8 mouse cellular contexts compared by ENCODE assay signal in the genomic region with DNA sequence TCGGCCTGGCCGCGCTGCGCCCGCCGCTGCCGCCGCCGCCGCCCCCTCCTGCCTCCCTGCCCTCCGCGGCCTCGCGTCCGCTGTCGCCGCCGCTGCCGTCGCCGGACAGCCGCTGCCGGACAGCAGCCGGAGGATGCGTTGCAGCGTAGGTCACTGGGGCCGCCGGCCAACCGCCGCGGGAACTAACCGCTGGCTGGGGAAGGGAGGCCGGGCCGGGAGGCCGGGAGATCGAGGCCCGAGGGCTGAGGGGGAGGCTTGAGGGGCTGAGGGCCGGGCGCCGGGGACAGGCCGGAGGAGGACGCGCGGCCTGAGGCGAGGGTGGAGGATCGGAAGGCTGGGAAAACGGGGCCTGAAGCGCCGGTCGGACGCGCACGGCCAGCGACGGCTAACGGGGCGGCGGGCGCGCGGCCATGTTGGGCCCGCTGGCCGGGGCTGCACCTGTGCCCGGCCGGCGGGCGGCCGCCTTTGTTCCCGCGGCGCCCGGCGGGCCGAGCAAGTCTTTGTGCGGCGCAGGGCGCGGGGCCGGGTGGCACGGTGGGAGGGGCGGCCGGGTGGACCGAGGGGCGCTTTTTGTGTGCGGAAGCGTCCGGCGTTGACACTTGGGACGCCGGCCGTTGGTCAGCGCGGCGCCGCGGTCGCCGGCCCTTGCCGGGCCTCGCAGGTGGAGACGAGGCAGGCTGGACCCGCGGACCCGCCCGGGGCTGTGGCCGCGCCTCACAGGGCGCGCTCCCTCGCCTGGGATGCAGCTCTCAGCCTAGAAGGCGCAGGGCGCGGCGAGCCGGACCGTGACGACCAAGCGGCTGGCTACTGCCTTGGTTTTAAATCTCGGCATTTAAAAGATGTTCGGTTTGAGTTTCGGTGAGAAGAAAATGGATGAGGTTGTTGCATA. TPM values are rescaled to one million over a fixed set of nuclear protein-coding genes. Genes with fewer than 3 reads are reported as not detected.
DNase-seq lines count a peak whose midpoint lies in the region; ATAC-seq and TF ChIP-seq lines count a peak whose summit lies in the region.

No protein-coding gene starts in this region.

- TF ChIP-seq CTCF in gastrocnemius, adult 2 months (IDR thresholded peaks at IDR 0.05): no peak
- no peak for TF ChIP-seq CTCF in spleen, adult 2 months (IDR thresholded peaks at IDR 0.05; ENCODE audit: extremely low read depth, insufficient read depth, insufficient read length, insufficient replicate concordance)

- peak overlapping the region; percentile 99 for H3K4me3 ChIP-seq in gastrocnemius, adult 2 months
- H3K4me3 ChIP-seq in limb, embryonic 11.5 days (ENCODE audit: low read depth, low read length): peak overlapping the region; percentile 99
- H3K4me3 ChIP-seq in midbrain, embryonic 13.5 days (replicated peaks): peak overlapping the region; percentile 98
- peak overlapping the region; percentile 100 for H3K4me3 ChIP-seq in spleen, adult 2 months (ENCODE audit: extremely low read depth, insufficient read depth, insufficient read length)

- no peaks in the 10 kb centered on the region for H3K27me3 ChIP-seq in limb, embryonic 11.5 days (ENCODE audit: control insufficient read depth, insufficient read depth, low read length)
- no peaks in the 10 kb centered on the region for H3K27me3 ChIP-seq in midbrain, embryonic 13.5 days
- no peaks in the 10 kb centered on the region for H3K27me3 ChIP-seq in spleen, adult 2 months (ENCODE audit: control insufficient read depth, insufficient read depth, low read length)

- intact Hi-C loops in gastrocnemius, adult 2 months (cut with DNase I): loop anchor here (2.0 to 5.0 kb wide), 2 partner anchors 38 to 116 kb away; a partner anchor contains a TSS

- peak overlapping the region; percentile 68 for H3K4me2 ChIP-seq in limb, embryonic 11.5 days (ENCODE audit: low read depth, severe bottlenecking)
- peak overlapping the region; percentile 87 for H3K4me2 ChIP-seq in midbrain, embryonic 13.5 days (replicated peaks)

- WGBS in limb, embryonic 11.5 days: under 1% methylated on average over 90 of the region's 121 CpGs
- WGBS in midbrain, embryonic 13.5 days: under 1% methylated on average over 92 of the region's 121 CpGs
- WGBS in spleen, adult 2 months: under 1% methylated on average over 116 of the region's 121 CpGs

- peak; percentile 59 to 65 for DNase-seq in adrenal gland, adult 18-20 months (ENCODE audit: low spot score in 2 of 2)
- peak; percentile 33 to 65 for DNase-seq in cerebellum, postnatal 4 days (ENCODE audit: low spot score in 2 of 2)
- DNase-seq in gastrocnemius, adult 2 months: peak; percentile 63
- DNase-seq in induced T-regulatory cell, adult 2 months (ENCODE audit: low read depth): peak; percentile 61
- peak; percentile 70 for DNase-seq in limb, embryonic 11.5 days (ENCODE audit: low spot score)
- DNase-seq in spleen, adult 2 months (ENCODE audit: low read depth in 1 of 2, low spot score in 2 of 2): peak in 1 of 2 experiments; percentile 28

- no peak for TF ChIP-seq POLR2A in spleen, adult 2 months (IDR thresholded peaks at IDR 0.05; ENCODE audit: low read depth, low read length)

- H3K9me3 ChIP-seq in limb, embryonic 11.5 days (ENCODE audit: control insufficient read depth, low read length): no peaks in the 10 kb centered on the region
- H3K9me3 ChIP-seq in midbrain, embryonic 13.5 days: no peaks in the 10 kb centered on the region

- peak overlapping the region; percentile 87 for H3K27ac ChIP-seq in gastrocnemius, adult 2 months
- peak overlapping the region; percentile 97 for H3K27ac ChIP-seq in limb, embryonic 11.5 days (replicated peaks; ENCODE audit: low read depth, low read length)
- H3K27ac ChIP-seq in midbrain, embryonic 13.5 days: peak overlapping the region; percentile 100
- H3K27ac ChIP-seq in spleen, adult 2 months (ENCODE audit: insufficient read depth, low read length): peak overlapping the region; percentile 79

- no peaks in the 10 kb centered on the region for H3K36me3 ChIP-seq in limb, embryonic 11.5 days (ENCODE audit: control insufficient read depth, insufficient read depth, low read length)
- H3K36me3 ChIP-seq in midbrain, embryonic 13.5 days: no peaks in the 10 kb centered on the region
- no peaks in the 10 kb centered on the region for H3K36me3 ChIP-seq in spleen, adult 2 months (ENCODE audit: control insufficient read depth, insufficient read depth, low read length)

- ATAC-seq in limb, embryonic 11.5 days (ENCODE audit: insufficient number of reproducible peaks, low FRiP score, low TSS enrichment, low read depth): no peak
- peak; percentile 55 for ATAC-seq in midbrain, embryonic 13.5 days
- no peak for ATAC-seq in activated CD4-positive, CD25-positive, alpha-beta regulatory T cell, adult 4 months

- peaks cover 7% of the 10 kb centered on the region; the same call in 1 of the 2 replicates for H3K4me1 ChIP-seq in limb, embryonic 11.5 days (ENCODE audit: control insufficient read depth, insufficient read depth, low read length)
- peaks cover 55% of the 10 kb centered on the region for H3K4me1 ChIP-seq in midbrain, embryonic 13.5 days (replicated peaks)
- peaks cover 2% of the 10 kb centered on the region for H3K4me1 ChIP-seq in spleen, adult 2 months (ENCODE audit: control insufficient read depth, insufficient read depth, insufficient read length)

- H3K9ac ChIP-seq in limb, embryonic 11.5 days (ENCODE audit: low read length): peak overlapping the region; percentile 99
- H3K9ac ChIP-seq in midbrain, embryonic 13.5 days (replicated peaks): peak overlapping the region; percentile 100

RNA-seq across cellular contexts. Expression of a gene that starts 0.5 kb away (rescaled TPM):
- 10 to 100 TPM; 38.0 to 41.2 TPM for total RNA-seq in adrenal gland, adult 18-20 months (2021)
- 10 to 100 TPM in 1 of 2 experiments, 1 to 10 TPM in 1; 9.7 to 10.6 TPM for total RNA-seq in gastrocnemius, adult 2 months (2021)
- 78.7 and 81.0 TPM in 2 replicates for polyA plus RNA-seq in limb, embryonic 11.5 days (2014; fragmentation: Nextera tagmentation; extraction: Ambion mirVana)
- 83.3 and 87.2 TPM in 2 replicates for polyA plus RNA-seq in midbrain, embryonic 13.5 days (2015; fragmentation: Nextera tagmentation; extraction: Ambion mirVana)
- 7.5 and 7.6 TPM in 2 replicates for polyA plus RNA-seq in spleen, adult 2 months (2012; rRNA removed)
- 10 to 100 TPM; 17.2 to 17.8 TPM for polyA plus RNA-seq in activated CD4-positive, CD25-positive, alpha-beta regulatory T cell, adult 4 months (2017; shearing (Covaris generic))

RNA-seq across cellular contexts. Expression of a gene that starts 38.4 kb away (rescaled TPM):
- 100 to 1,000 TPM; 151 to 196 TPM for total RNA-seq in adrenal gland, adult 18-20 months (2021)
- 10 to 100 TPM; 70.4 to 95.2 TPM for total RNA-seq in gastrocnemius, adult 2 months (2021)
- 54.4 and 56.4 TPM in 2 replicates for polyA plus RNA-seq in limb, embryonic 11.5 days (2014; fragmentation: Nextera tagmentation; extraction: Ambion mirVana)
- polyA plus RNA-seq in midbrain, embryonic 13.5 days (2015; fragmentation: Nextera tagmentation; extraction: Ambion mirVana): 52.3 and 58.7 TPM in 2 replicates
- 33.8 and 39.6 TPM in 2 replicates for polyA plus RNA-seq in spleen, adult 2 months (2012; rRNA removed)
- polyA plus RNA-seq in activated CD4-positive, CD25-positive, alpha-beta regulatory T cell, adult 4 months (2017; shearing (Covaris generic)): 10 to 100 TPM; 18.0 to 22.2 TPM
